Mouse (Mus musculus) forebrain, embryonic 14.5 days (tissue): ENCODE measurements around the gene Rfx4. TPM values are rescaled to one million over a fixed set of nuclear protein-coding genes. Genes with fewer than 3 reads are reported as not detected.

ENCODE experiments used
- ATAC-seq: fragments of 200-750 bp; cut with Nextera tagmentation; 2 replicates; pipeline ENCODE4 v1.8.0; 2017; ENCODE audit warnings: mild to moderate bottlenecking, moderate library complexity
- DNase-seq: peaks from one replicate; pipeline ENCODE4 v3.0.0-alpha.2; 2015; ENCODE audit warnings: low spot score
- H3K27ac ChIP-seq: fragments of 300-500 bp; sonication (generic); 2 replicates; pipeline ENCODE4 v1.5.1; 2014; ENCODE audit warnings: low read depth, mild to moderate bottlenecking, control low read depth, low read length, moderate library complexity
- H3K27me3 ChIP-seq: fragments of 300-500 bp; sonication (generic); replicated peaks from 2 replicates; pipeline ENCODE4 v1.6.1; 2014; ENCODE audit warnings: low read length, control low read depth, mixed read lengths; ENCODE audit not compliant: control insufficient read depth, insufficient read depth
- H3K36me3 ChIP-seq: fragments of 300-500 bp; sonication (generic); 2 replicates; pipeline ENCODE4 v1.6.1; 2014; ENCODE audit warnings: low read length, control low read depth; ENCODE audit not compliant: control insufficient read depth, insufficient read depth
- H3K4me1 ChIP-seq: fragments of 300-500 bp; sonication (generic); 2 replicates; pipeline ENCODE4 v1.6.1; 2014; ENCODE audit warnings: antibody characterized with exemption, low read length, control low read depth; ENCODE audit not compliant: control insufficient read depth, insufficient read depth
- H3K4me2 ChIP-seq: fragments of 300-500 bp; sonication (generic); 2 replicates; pipeline ENCODE4 v1.6.1; 2014; ENCODE audit warnings: mild to moderate bottlenecking, control low read depth, low read length
- H3K4me3 ChIP-seq: fragments of 300-500 bp; sonication (generic); 2 replicates; pipeline ENCODE4 v1.5.1; 2014; ENCODE audit warnings: low read depth, low read length, control low read depth
- H3K9ac ChIP-seq: fragments of 300-500 bp; sonication (generic); 2 replicates; pipeline ENCODE4 v1.6.1; 2014; ENCODE audit warnings: mild to moderate bottlenecking, low read length, control low read depth, moderate library complexity
- H3K9me3 ChIP-seq: fragments of 300-500 bp; sonication (generic); replicated peaks from 2 replicates; pipeline ENCODE4 v1.6.1; 2016; ENCODE audit warnings: low read length, control low read depth, mixed read lengths; ENCODE audit not compliant: control insufficient read depth
- WGBS: fragments of 180-500 bp; shearing (Covaris S2); extraction: QIAGEN DNeasy Blood & Tissue Kit; methylation state at CpG from one replicate; pipeline ENCODE4 v1.1.7; 2014; 5-methylcytosine and 5-hydroxymethylcytosine counted together
- polyA plus RNA-seq: library from polyadenylated mRNA; unstranded; fragments of >200 nt; fragmentation: Nextera tagmentation; extraction: Ambion mirVana; gene quantifications from 2 replicates; pipeline ENCODE4 v1.2.1, GENCODE M21; 2014

Gene Rfx4
- polyA plus RNA-seq, 1 experiment from 2014 or later, result 9.5 TPM

DNA sequence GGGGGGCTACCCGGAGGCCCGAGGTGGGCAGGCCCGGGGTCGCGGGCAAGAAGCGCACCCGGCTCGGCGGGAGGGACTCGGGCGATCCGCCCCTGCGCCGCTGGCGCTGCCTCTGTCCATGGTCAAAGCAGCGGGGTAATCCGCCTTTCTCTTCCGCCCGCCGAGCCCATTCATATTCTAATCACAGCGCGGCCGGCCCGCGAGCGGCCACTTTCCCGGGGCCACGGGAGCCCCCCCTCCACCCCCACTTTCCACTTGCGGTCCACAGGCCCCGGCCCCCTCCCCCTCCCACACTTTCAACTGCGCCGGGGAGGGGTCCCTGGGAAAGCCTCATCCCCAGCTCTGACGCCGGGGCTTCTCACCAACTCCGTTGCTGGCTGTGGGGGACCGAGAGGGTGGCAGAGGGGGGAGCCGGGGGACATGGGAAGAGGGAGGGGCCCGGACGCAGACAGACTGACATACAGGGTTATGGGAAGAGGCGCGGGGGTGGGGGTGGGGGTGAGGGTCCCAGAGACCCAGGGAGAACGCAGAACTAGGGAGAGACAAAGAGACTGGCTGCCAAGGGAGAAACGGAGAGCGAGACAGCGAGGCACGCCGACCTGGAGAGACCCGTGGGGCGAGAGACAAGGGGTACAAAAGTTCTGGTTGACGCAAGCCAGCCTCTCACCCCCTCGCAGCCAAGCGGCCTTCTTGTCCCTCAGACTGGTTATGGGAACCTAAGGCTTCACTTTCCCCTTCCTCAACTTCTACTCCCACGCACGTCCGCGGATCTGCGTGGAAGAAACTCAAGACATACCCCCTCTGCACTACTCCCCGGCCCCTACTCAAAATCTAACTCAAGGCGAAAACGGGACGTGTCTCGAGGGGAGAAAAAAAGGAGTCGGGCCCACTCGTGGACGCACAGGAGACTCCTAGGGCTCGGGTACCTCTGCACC lies 744 bp upstream of the Rfx4 start:
- ATAC-seq, result peak; percentile 63
- H3K9ac ChIP-seq, result peak overlapping the region; percentile 55
- H3K4me3 ChIP-seq, result peak overlapping the region; percentile 43
- H3K4me1 ChIP-seq, result peaks cover 21% of the 10 kb centered on the region
- no peaks in the 10 kb centered on the region for H3K36me3 ChIP-seq
- H3K27ac ChIP-seq, result peak overlapping the region; percentile 89
- H3K4me2 ChIP-seq, result peak overlapping the region; percentile 89
- WGBS, result under 1% methylated on average over 66 of the region's 66 CpGs
- H3K9me3 ChIP-seq, result no peaks in the 10 kb centered on the region
- peak; percentile 75 for DNase-seq
- peaks cover 29% of the 10 kb centered on the region for H3K27me3 ChIP-seq

DNA sequence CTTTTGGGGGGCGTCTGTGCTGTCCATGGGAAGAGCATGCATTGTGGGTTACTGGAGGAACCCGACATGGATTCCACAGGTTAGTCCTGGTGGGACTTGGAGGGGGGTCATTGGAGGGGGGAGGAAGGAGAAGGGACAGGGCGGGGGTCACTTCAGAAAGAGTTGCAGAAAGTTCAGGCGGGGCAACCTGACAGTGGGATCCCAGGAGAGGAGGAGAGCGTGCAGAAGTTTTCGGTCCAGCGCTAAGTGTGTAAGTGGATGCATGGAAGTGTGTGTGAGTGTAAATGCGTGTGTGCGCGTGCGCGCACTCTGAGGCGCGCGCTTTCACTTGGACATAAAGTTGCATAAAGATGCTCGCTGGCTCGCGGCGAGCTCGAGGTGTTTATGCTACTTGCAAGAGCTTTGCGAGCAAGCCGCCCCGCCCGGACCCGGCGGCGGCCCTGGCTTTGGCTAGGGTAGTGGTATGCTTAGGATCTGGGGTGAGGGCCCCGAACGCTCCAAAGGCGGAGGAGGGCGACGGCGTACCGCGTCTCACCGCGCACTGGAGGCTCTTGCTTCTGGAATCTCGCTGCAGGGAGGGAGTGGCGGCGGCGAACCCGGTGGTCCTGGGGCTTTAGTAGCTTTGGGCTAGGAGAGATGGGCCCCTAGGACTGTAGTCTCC lies 703 bp downstream of the Rfx4 start:
- DNase-seq, result peak; percentile 75
- peak overlapping the region; percentile 89 for H3K27ac ChIP-seq
- H3K4me3 ChIP-seq, result peak overlapping the region; percentile 43
- under 1% methylated on average over 42 of the region's 42 CpGs for WGBS
- peak; percentile 11; the same call in 1 of the 2 replicates for ATAC-seq
- peak overlapping the region; percentile 89 for H3K4me2 ChIP-seq
- H3K9me3 ChIP-seq, result no peaks in the 10 kb centered on the region
- peaks cover 29% of the 10 kb centered on the region for H3K27me3 ChIP-seq
- H3K4me1 ChIP-seq, result peaks cover 28% of the 10 kb centered on the region
- H3K9ac ChIP-seq, result peak overlapping the region; percentile 55
- no peaks in the 10 kb centered on the region for H3K36me3 ChIP-seq

DNA sequence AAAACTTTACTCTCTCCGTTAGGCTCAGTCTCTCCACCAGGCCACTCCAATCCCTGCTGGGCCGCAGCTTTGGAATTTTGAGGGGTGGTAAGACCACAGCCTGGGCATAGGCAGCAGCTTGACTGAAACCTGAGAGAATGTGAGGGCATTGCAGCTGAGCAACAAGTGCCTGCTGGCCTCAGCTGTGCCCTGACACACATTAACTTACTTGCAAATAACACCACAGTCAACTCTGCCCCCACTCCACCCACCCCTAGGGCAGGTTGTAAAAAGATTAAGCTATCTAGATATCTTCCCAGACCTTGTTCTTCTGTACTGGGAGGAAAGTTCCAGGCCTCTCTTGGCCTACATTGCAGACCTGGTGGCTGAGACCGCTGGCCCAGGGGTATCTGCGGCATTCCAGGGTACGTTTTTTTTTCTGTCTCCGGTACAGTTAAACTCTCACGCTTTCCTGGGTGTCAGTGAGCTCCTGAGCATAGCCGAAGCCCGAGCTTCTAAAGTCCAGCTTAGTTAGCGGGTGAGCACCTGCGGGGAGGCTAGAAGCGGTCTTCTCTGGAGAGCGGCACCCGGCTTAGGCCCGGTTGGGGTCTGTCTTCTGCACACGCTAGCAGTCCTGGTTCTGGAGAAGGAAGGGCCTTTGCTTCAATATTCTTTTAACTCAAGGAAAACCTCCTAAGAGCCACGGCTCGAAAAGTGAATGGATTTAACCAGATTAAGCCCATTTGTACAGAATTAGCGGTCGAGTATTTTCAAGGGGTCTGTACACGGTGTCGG lies 1.8 kb downstream of the Rfx4 start:
- Histone ChIP-seq H3K9ac (peak overlapping the region; percentile 55), H3K4me1 (peaks cover 28% of the 10 kb centered on the region), H3K27ac (no peak overlapping the region; the same call in 1 of the 2 replicates), H3K36me3 (no peaks in the 10 kb centered on the region), H3K4me2 (peak overlapping the region; percentile 89), H3K4me3 (peak overlapping the region; percentile 43), H3K9me3 (no peaks in the 10 kb centered on the region), H3K27me3 (peaks cover 29% of the 10 kb centered on the region)
- WGBS, result 8% methylated on average over 22 of the region's 22 CpGs
- ATAC-seq (no peak), DNase-seq (peak; percentile 25)

DNA sequence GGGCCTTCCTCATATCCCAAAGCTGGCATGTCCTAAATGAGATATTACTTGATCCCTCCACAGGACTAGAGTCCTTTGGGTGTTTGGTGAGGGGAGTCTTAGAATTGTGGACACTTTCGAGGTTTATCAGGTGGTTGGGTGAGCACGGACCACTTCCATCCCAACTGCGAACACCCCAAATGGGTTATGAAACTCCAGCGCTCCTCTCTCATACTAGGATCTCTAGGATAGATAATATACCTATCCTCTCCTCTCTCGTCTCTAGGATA lies 2.3 kb downstream of the Rfx4 start:
- H3K4me2 ChIP-seq, result peak overlapping the region; percentile 89
- peak overlapping the region; percentile 43 for H3K4me3 ChIP-seq
- DNase-seq (no peak), ATAC-seq (no peak)
- peaks cover 28% of the 10 kb centered on the region for H3K4me1 ChIP-seq
- 15% methylated on average over 5 of the region's 5 CpGs for WGBS
- peak overlapping the region; percentile 55; the same call in 1 of the 2 replicates for H3K9ac ChIP-seq
- H3K9me3 ChIP-seq, result no peaks in the 10 kb centered on the region
- peaks cover 27% of the 10 kb centered on the region for H3K27me3 ChIP-seq
- H3K27ac ChIP-seq, result no peak overlapping the region
- H3K36me3 ChIP-seq, result no peaks in the 10 kb centered on the region

DNA sequence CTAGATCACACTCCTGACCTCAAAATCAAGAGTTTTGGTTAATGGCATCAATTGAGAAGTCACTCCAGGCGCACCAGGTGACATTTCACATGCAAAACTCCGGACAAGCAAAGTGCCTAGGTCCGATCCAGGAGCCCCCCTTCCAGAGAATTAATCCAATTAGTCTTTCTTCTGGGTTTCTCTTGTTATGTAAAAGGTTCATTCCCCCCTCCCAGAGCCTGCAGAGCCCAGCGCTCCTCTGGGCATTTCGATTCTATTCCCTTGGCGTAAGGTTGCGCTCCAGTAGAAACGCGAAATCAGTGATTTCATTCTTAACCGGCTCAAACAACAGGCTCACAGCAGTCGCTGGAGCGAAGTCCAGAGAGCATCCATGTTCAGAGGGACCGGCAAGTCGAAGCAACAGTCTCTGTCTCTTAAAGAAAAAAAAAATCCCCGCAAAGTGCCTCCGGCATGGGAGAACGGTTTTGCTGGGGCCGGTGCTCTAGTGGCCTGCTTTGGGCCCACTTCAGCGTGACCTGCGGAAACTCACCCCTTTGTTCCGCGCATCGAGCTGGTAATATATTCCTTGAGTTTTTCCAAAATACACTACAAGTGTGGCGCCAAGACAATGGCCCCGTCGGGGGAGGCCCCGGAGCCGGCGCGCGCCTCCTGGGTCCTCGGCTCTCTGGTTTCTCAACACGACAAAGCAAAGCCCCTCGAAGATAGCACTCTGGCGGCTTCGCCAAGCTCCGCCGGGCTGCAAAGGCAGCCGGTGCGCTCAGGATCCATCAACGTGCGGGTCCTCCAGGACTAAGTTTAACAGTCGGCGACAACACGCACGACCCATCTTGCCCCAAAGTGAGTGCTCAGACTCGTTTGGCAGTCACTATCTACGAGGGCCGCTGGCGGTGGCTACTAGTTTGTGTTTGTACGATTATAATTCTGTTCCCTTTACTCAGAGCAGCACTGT lies 2.9 kb downstream of the Rfx4 start:
- peak overlapping the region; percentile 43 for H3K4me3 ChIP-seq
- no peak overlapping the region for H3K27ac ChIP-seq
- ATAC-seq (no peak), DNase-seq (peak; percentile 59)
- no peaks in the 10 kb centered on the region for H3K9me3 ChIP-seq
- H3K4me1 ChIP-seq, result peaks cover 28% of the 10 kb centered on the region
- 4% methylated on average over 51 of the region's 51 CpGs for WGBS
- H3K27me3 ChIP-seq, result peaks cover 25% of the 10 kb centered on the region
- peak overlapping the region; percentile 89 for H3K4me2 ChIP-seq
- peak overlapping the region; percentile 55 for H3K9ac ChIP-seq
- H3K36me3 ChIP-seq, result no peaks in the 10 kb centered on the region

DNA sequence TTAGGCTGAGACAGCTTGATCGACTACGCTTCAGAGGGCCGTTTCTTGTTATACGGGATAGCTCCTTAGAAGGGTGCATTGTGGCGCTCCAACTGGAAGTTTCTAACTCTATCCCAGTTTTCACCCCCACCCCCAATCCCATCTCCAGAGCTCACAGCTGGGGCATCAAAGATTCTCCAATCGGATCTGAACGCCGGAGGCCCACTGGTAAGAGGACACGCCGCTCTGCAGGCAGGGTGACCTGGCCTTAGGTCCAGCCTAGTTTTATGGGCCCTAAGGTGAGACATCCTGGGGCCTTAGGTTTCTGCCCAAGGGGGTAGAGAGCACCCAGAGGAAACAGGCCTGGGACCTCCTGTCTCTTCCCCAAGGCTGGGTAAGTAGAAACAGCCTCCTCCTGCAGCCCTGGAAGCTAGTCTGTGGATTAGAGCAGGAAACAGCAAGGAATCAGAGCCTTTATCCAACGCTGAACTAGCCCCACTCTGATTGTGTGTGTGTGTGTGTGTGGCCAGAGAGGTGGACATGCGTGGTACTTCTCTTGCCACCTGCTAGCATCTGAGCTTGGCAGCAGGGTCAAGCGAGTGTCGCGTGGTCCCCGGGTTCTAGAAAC lies 3.8 kb downstream of the Rfx4 start:
- Histone ChIP-seq H3K27ac (peak overlapping the region; percentile 27; the same call in 1 of the 2 replicates), H3K4me1 (peaks cover 28% of the 10 kb centered on the region), H3K4me3 (peak overlapping the region; percentile 43), H3K27me3 (peaks cover 25% of the 10 kb centered on the region), H3K9ac (peak overlapping the region; percentile 55), H3K4me2 (peak overlapping the region; percentile 89), H3K9me3 (no peaks in the 10 kb centered on the region), H3K36me3 (no peaks in the 10 kb centered on the region)
- no peak for DNase-seq
- no peak for ATAC-seq
- 13% methylated on average over 16 of the region's 16 CpGs for WGBS

DNA sequence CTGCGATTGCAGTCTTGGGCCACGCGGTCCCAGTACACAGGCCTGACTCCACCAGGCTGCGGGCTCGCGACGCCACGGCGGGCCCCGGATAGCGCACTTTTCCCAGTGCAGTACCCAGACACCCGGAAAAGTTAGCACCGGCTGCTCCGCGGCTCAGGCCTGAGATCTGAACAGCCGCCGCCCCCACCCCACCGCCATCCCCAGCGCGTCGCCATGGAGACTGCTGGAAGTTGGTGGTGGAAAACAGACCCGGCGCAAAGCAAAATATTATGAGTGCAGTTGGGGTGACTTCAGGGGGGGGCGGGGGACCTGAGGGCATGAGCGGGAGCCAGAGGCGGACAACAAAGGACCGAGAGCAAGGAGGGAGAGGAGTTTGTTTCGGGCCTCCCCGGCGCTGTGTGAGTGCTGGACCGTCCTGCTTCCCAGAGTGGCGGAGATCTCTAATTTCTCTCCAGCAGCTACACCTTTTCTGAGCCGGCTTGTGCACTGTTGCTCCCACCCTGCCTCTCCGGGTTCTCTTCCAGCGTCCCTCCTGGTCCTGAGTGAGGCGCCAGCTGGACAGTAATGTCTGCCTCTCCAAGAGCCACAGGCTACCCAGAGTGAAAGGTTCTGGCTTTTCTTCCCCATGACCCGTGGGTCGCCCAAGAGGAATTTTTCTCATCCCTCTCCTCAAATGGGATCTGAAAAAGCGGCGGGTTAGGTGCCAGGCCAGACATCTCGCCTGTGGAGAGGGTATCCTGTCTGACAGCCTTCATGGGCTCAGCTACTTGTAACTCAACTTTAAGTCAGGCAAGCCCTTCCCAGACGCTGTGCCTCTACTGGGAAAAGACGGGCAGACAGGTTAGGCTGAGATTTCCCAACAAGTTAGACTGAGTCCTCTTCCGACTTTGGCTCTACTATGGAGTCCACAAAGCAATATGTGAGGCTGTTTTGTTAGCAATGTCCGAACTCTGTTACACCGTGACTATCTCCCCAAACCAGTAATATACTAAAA lies 4.6 kb downstream of the Rfx4 start:
- peak; percentile 71 for DNase-seq
- no peaks in the 10 kb centered on the region for H3K9me3 ChIP-seq
- peak overlapping the region; percentile 89 for H3K4me2 ChIP-seq
- H3K4me1 ChIP-seq, result peaks cover 27% of the 10 kb centered on the region
- H3K9ac ChIP-seq, result peak overlapping the region; percentile 55
- WGBS, result 9% methylated on average over 44 of the region's 46 CpGs
- peak; percentile 30; the same call in 1 of the 2 replicates for ATAC-seq
- peak overlapping the region; percentile 43 for H3K4me3 ChIP-seq
- H3K27ac ChIP-seq, result peak overlapping the region; percentile 27; the same call in 1 of the 2 replicates
- no peaks in the 10 kb centered on the region for H3K36me3 ChIP-seq
- peaks cover 23% of the 10 kb centered on the region for H3K27me3 ChIP-seq
